Mouse (Mus musculus) G1E-ER4 (cell line): Measurements from ENCODE around the gene Hpse2. TPM values are rescaled to one million over a fixed set of nuclear protein-coding genes. Genes with fewer than 3 reads are reported as not detected.

Source experiments
- GATA1 ChIP-seq: IDR thresholded peaks from one replicate; pipeline ENCODE4 v1.8.0; 2012; ENCODE audit warnings: low read length, inconsistent platforms
- polyA plus RNA-seq: library from polyadenylated mRNA; stranded (reverse); fragments of >175 nt; gene quantifications from 2 replicates; pipeline ENCODE4 v1.2.3, GENCODE M21; 2012

The Hpse2 gene
- polyA plus RNA-seq, 1 experiment: not detected

DNA sequence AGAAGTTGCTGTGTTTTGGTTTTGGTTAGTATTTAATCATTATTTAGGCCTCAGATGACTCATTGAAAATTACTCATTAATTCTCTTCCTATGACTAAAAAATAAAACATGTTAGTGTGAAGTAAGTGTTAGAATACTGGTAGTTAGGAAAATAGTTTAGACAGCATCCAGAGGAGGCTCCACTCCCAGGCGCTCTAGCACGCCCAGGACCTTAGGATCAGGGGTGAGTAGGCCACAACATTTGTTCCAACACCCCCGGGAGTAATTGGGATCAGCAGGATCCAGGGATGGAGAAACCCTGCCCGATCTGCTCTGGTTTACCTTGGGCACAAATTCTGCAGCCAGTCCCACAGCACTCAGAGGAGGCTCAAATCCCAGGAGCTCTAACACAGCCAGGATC, 532.5 kb downstream of the Hpse2 start:
- no peak for TF ChIP-seq GATA1

GRCm38 (mm10) chr19:42850444-42850843, 537.7 kb downstream of the Hpse2 start:
- TF ChIP-seq GATA1: no peak

DNA sequence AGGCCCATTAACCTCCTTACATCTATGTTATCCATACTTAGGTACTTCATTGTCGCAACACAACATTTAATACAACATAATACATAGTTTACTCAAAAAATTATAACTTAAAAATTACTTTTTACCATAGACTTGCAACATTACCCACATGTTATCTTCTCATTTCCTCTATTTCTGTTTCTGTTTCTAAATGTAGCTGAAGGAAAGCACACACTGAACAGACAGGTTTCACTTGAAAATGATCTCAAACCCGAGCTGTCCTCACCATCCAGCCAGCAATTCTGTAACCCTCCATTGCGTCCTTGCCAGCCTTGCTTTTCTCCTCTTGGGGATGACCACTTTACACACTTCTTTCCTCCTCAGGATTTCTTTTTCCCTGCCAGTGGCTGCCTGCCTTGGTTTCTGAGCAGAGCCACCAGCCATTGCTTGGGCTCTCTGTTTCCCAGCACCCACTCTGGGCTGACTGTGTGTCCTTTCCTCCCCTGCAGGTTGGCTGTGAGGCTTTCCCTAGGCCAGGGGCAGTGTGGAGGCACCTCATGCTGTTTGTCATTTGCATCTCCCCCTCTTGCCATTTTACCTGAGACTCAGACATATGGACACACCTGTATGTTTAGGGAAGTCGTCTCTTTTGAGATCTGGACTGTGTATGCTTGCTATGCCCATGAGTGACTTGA, 548.4 kb downstream of the Hpse2 start:
- TF ChIP-seq GATA1: no peak

GRCm38 (mm10) chr19:42839118-42839517, 549.0 kb downstream of the Hpse2 start:
- TF ChIP-seq GATA1: no peak

DNA sequence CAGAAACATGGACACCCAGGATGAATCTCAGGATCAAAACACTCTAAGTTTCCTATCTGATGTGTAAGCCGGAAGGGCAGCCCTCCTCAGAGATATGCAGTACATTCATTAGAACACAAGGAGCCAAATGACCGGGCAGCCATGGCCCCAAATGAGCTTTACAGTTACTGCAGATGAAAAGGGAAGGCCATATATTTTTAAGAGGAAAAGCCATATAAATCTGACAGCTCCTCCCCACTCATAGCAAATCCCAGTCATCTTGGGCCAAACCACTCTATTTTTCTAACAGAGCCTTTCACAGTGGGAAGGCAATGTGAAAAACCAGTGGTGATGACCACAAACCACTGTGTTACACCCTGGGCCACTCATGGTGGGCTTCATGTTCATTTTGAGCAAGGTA, 549.9 kb downstream of the Hpse2 start:
- TF ChIP-seq GATA1: no peak

- no peak for TF ChIP-seq GATA1
These were observed 550.6 kb downstream of the Hpse2 start for GRCm38 (mm10) chr19:42837591-42837990.

GRCm38 (mm10) chr19:42833126-42833525, 555.0 kb downstream of the Hpse2 start:
- no peak for TF ChIP-seq GATA1

- TF ChIP-seq GATA1: no peak
These were observed 555.9 kb downstream of the Hpse2 start for GRCm38 (mm10) chr19:42832251-42832650.

GRCm38 (mm10) chr19:42829196-42829595, 559.0 kb downstream of the Hpse2 start:
- TF ChIP-seq GATA1: no peak

DNA sequence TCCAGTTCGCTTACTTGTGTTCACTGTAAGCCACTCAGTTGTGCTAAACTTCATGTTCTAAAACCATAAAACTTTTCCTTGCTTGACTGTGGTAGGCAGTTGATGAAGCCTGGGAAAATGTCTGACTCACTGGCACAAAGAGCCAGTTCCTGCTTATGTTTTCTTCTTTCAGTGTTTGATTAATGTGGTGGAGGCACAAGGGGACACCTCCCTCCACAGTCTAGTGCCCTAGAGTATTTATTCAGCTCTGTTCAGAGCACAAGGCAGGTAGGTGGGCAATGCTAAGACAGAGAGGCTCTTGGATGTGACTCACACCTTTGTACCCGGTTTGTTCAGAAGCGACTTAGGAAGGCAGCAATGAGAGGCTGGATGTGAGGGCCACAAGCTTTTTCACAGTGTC, 560.3 kb downstream of the Hpse2 start:
- no peak for TF ChIP-seq GATA1

DNA sequence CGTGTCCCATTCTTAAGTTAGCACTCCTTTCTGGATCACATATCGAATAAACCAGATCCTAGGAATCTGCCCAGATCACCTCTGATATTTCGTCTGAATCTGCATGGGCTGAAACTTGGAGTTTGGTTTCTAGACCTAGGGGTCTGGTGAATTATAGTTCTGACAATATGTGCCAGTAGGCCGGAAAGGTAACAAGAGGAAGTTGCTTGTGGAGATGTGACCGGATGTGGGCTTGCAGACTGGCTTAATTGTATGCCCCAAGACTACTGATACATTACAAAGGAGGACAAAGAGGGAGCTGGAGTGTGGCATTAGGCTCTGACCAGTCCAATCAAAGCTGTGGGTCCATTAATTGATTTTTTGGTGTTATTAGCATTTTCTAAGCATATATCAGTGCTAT, 568.0 kb downstream of the Hpse2 start:
- no peak for TF ChIP-seq GATA1

DNA sequence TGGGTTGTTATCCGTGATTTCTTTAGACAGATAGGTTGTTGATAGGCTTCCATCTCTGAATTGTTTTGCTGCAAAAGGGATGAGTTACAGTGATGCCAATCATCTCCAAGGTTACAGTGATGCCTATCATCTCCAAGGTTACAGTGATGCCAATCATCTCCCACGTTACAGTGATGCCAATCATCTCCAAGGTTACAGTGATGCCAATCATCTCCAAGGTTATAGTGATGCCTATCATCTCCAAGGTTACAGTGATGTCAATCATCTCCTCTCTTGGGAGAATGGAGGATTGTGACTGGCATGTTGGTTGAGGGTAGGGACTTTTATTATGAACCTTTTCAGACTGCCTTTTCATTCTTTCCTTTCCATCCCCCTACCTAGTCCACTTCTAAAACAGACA, 570.4 kb downstream of the Hpse2 start:
- TF ChIP-seq GATA1: no peak

DNA sequence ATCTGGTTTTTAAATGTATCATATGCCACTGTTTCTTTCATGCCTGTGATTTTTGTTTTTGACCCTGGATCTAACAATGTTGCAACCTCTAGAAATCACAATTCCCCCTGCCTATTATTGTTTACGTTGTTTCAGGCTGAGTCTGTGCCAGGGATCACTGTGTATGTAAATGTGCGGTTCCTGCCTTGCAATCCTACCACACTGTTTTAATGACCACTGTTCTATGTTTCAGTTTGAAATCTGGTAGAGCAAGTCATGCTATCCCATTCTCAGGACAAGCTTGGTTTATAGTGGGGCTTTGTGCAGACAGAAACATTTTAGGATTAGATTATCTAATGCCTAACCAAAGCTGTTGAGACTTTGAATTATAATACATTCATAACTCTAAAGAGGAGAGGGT, 571.9 kb downstream of the Hpse2 start:
- TF ChIP-seq GATA1: no peak

GRCm38 (mm10) chr19:42810140-42810539, 578.0 kb downstream of the Hpse2 start:
- no peak for TF ChIP-seq GATA1

- no peak for TF ChIP-seq GATA1
These were observed 578.7 kb downstream of the Hpse2 start for GRCm38 (mm10) chr19:42809491-42809890.

DNA sequence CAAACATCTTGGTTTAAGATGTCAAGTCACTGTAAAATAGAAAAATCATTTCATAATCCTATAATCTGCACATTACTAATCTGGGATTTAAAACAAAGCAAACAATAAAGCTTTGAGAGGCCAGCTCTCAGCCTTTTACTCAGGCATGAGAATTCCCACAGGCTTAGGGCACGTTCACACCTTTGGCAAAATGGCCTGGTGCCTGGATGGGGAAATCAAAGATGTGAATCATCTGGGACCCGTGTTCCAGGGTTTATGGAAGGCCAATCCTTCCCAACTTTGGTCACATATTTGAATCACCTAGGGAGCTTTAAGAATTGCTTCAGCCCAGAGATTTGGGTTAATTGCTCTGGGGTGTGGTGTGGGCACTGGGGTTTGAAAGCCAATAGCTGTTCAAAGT, 590.3 kb downstream of the Hpse2 start:
- TF ChIP-seq GATA1: no peak

GRCm38 (mm10) chr19:42795801-42796200, 592.4 kb downstream of the Hpse2 start:
- TF ChIP-seq GATA1: no peak
